In the genomic region with DNA sequence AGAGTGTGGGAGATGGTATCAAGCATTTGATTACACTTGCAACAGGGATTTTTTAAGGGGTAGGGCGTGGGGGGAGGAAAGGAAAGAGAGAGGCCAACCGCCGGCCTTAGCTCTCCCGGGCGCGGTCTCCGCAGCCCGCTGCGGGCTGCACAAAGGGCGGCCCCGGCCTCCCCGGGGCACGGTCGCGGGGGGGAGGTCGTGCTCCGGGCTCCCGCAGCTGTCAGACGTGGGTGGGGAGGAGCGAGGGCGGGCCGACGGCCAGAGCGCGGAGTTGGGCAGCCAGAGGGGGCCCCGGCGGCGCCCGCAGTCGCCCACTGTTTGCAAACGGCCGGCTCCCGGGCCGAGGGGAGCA, we compare ENCODE assay signal across 8 mouse cellular contexts.
A peak's percentile ranks its signal among the peaks of the same experiment; 100 is the strongest.
DNase-seq lines count a peak whose midpoint lies in the region; ATAC-seq and TF ChIP-seq lines count a peak whose summit lies in the region.

No protein-coding gene starts in this region.

- H3K4me3 ChIP-seq in testis, adult 2 months (ENCODE audit: control insufficient read depth, low read depth, low read length) = peak overlapping the region; percentile 54
- peak overlapping the region; percentile 49 for H3K4me3 ChIP-seq in cortical plate, adult 2 months (ENCODE audit: insufficient read depth, low read length)
- peak overlapping the region; percentile 87 for H3K4me3 ChIP-seq in hindbrain, embryonic 14.5 days (replicated peaks; ENCODE audit: low read length)
- peak overlapping the region; percentile 89 for H3K4me3 ChIP-seq in liver, postnatal 0 days (ENCODE audit: low read depth, low read length)
- H3K4me3 ChIP-seq in stomach, embryonic 14.5 days (ENCODE audit: low read depth, low read length) = peak overlapping the region; percentile 79

- no peaks in the 10 kb centered on the region for H3K9me3 ChIP-seq in hindbrain, embryonic 14.5 days (ENCODE audit: control insufficient read depth, low read length)
- H3K9me3 ChIP-seq in liver, postnatal 0 days (ENCODE audit: low read length) = no peaks in the 10 kb centered on the region
- no peaks in the 10 kb centered on the region for H3K9me3 ChIP-seq in stomach, embryonic 14.5 days (ENCODE audit: control insufficient read depth, low read depth, low read length)

- peaks cover 16% of the 10 kb centered on the region for H3K4me1 ChIP-seq in testis, adult 2 months (ENCODE audit: control insufficient read depth, insufficient read depth, low read length)
- H3K4me1 ChIP-seq in cortical plate, adult 2 months (ENCODE audit: control insufficient read depth, insufficient read depth, low read length) = peaks cover 14% of the 10 kb centered on the region
- peaks cover 57% of the 10 kb centered on the region for H3K4me1 ChIP-seq in hindbrain, embryonic 14.5 days (replicated peaks; ENCODE audit: control insufficient read depth, insufficient read depth, low read length)
- H3K4me1 ChIP-seq in liver, postnatal 0 days (ENCODE audit: insufficient read depth) = peaks cover 48% of the 10 kb centered on the region
- H3K4me1 ChIP-seq in stomach, embryonic 14.5 days (ENCODE audit: control insufficient read depth, insufficient read depth, low read length) = peaks cover 41% of the 10 kb centered on the region

- intact Hi-C loops in left cerebral cortex, postnatal 4 days (cut with DNase I) = no loop called here

- peak overlapping the region; percentile 98 for H3K4me2 ChIP-seq in hindbrain, embryonic 14.5 days (replicated peaks)
- H3K4me2 ChIP-seq in liver, postnatal 0 days (ENCODE audit: low read depth, low read length) = peak overlapping the region; percentile 93
- peak overlapping the region; percentile 99 for H3K4me2 ChIP-seq in stomach, embryonic 14.5 days (replicated peaks; ENCODE audit: low read depth, low read length)

- DNase-seq in testis, postnatal 14 days (ENCODE audit: low spot score) = no peak
- no peak for DNase-seq in hindbrain, embryonic 14.5 days (ENCODE audit: low spot score)
- no peak for DNase-seq in liver, postnatal 0 days
- DNase-seq in frontal cortex, postnatal 25 days (ENCODE audit: low spot score in 2 of 2) = no peak
- no peak for DNase-seq in left cerebral cortex, postnatal 4 days

- H3K9ac ChIP-seq in hindbrain, embryonic 14.5 days = peak overlapping the region; percentile 94
- peak overlapping the region; percentile 90 for H3K9ac ChIP-seq in liver, postnatal 0 days (replicated peaks)
- peak overlapping the region; percentile 81 for H3K9ac ChIP-seq in stomach, embryonic 14.5 days (replicated peaks; ENCODE audit: low read depth, low read length)

- no peaks in the 10 kb centered on the region for H3K27me3 ChIP-seq in testis, adult 2 months (ENCODE audit: control insufficient read depth, insufficient read depth, low read length)
- no peaks in the 10 kb centered on the region for H3K27me3 ChIP-seq in hindbrain, embryonic 14.5 days (ENCODE audit: control insufficient read depth, insufficient read depth, low read length)
- no peaks in the 10 kb centered on the region for H3K27me3 ChIP-seq in liver, postnatal 0 days (ENCODE audit: insufficient read depth, low read length)
- 0 out of 2 replicates have a peak, but pooled peaks cover 4% of the 10 kb centered on the region for H3K27me3 ChIP-seq in stomach, embryonic 14.5 days (ENCODE audit: control insufficient read depth, insufficient read depth, low read length)

- no peak for TF ChIP-seq EP300 in liver, postnatal 0 days (IDR thresholded peaks at IDR 0.05; ENCODE audit: low read depth)

- H3K36me3 ChIP-seq in testis, adult 2 months (ENCODE audit: control insufficient read depth, insufficient read depth, low read length) = no peaks in the 10 kb centered on the region
- H3K36me3 ChIP-seq in hindbrain, embryonic 14.5 days (replicated peaks; ENCODE audit: control insufficient read depth, insufficient read depth) = no peaks in the 10 kb centered on the region
- H3K36me3 ChIP-seq in liver, postnatal 0 days (replicated peaks; ENCODE audit: insufficient read depth, low read length) = no peaks in the 10 kb centered on the region
- no peaks in the 10 kb centered on the region for H3K36me3 ChIP-seq in stomach, embryonic 14.5 days (ENCODE audit: control insufficient read depth, insufficient read depth, low read length)

- WGBS in hindbrain, embryonic 14.5 days = under 1% methylated on average over 34 of the region's 34 CpGs
- WGBS in liver, postnatal 0 days (ENCODE audit: insufficient replicate concordance) = under 1% methylated on average over 34 of the region's 34 CpGs
- 0% methylated on average over 33 of the region's 34 CpGs for WGBS in stomach, embryonic 14.5 days

- peak; percentile 0; the same call in 1 of the 2 replicates for ATAC-seq in hindbrain, embryonic 14.5 days (ENCODE audit: low FRiP score)
- peak; percentile 40 for ATAC-seq in liver, postnatal 0 days
- ATAC-seq in stomach, embryonic 14.5 days (ENCODE audit: insufficient number of reproducible peaks, insufficient read depth, low FRiP score, low read depth) = peak; percentile 46

- peak overlapping the region; percentile 49; the same call in 1 of the 2 replicates for H3K27ac ChIP-seq in testis, adult 2 months (ENCODE audit: control insufficient read depth, insufficient read depth, low read depth, low read length)
- peak overlapping the region; percentile 96 for H3K27ac ChIP-seq in cortical plate, adult 2 months (ENCODE audit: insufficient read depth, low read length)
- H3K27ac ChIP-seq in hindbrain, embryonic 14.5 days = peak overlapping the region; percentile 100
- peak overlapping the region; percentile 96 for H3K27ac ChIP-seq in liver, postnatal 0 days (ENCODE audit: low read depth)
- H3K27ac ChIP-seq in stomach, embryonic 14.5 days (ENCODE audit: low read length) = peak overlapping the region; percentile 88

- TF ChIP-seq POLR2A in testis, adult 2 months (IDR thresholded peaks at IDR 0.05; ENCODE audit: control insufficient read depth, low read depth, low read length) = no peak
- TF ChIP-seq POLR2A in cortical plate, adult 2 months (IDR thresholded peaks at IDR 0.05; ENCODE audit: extremely low read depth, insufficient read depth, low read length) = no peak

- TF ChIP-seq CTCF in testis, adult 2 months (IDR thresholded peaks at IDR 0.05; ENCODE audit: control insufficient read depth, insufficient read depth, insufficient replicate concordance, low read depth, low read length) = no peak
- no peak for TF ChIP-seq CTCF in cortical plate, adult 2 months (IDR thresholded peaks at IDR 0.05; ENCODE audit: extremely low read depth, insufficient read depth, low read length)
- no peak for TF ChIP-seq CTCF in liver, postnatal 0 days (IDR thresholded peaks at IDR 0.05; ENCODE audit: low read depth)

Comparison
In these comparisons a context has a peak if more than half of its experiments do, and no peak if none do; other contexts are left out.
1. H3K27ac ChIP-seq: peak in every context shown above with its lines; median percentile 100 in hindbrain, embryonic 14.5 days; 96 in cortical plate, adult 2 months; 96 in liver, postnatal 0 days; 88 in stomach, embryonic 14.5 days; 49 in testis, adult 2 months.